Mouse (Mus musculus) forebrain, embryonic 13.5 days (tissue): ENCODE results near the gene Sdk2. TPM values are rescaled to one million over a fixed set of nuclear protein-coding genes. Genes with fewer than 3 reads are reported as not detected.

Experiments
- ATAC-seq: fragments of 200-750 bp; cut with Nextera tagmentation; 2 replicates; pipeline ENCODE4 v1.8.0; 2017
- H3K27ac ChIP-seq: fragments of 300-500 bp; sonication (generic); 2 replicates; pipeline ENCODE4 v1.5.1; 2015; ENCODE audit warnings: inconsistent platforms, mild to moderate bottlenecking, moderate library complexity
- H3K27me3 ChIP-seq: fragments of 300-500 bp; sonication (generic); 2 replicates; pipeline ENCODE4 v1.6.1; 2015; ENCODE audit warnings: mild to moderate bottlenecking, inconsistent platforms
- H3K36me3 ChIP-seq: fragments of 300-500 bp; sonication (generic); 2 replicates; pipeline ENCODE4 v1.6.1; 2015; ENCODE audit warnings: mild to moderate bottlenecking, inconsistent platforms; ENCODE audit not compliant: poor library complexity, severe bottlenecking
- H3K4me1 ChIP-seq: fragments of 300-500 bp; sonication (generic); 2 replicates; pipeline ENCODE4 v1.6.1; 2015; ENCODE audit warnings: inconsistent platforms
- H3K4me2 ChIP-seq: fragments of 300-500 bp; sonication (generic); 2 replicates; pipeline ENCODE4 v1.6.1; 2015; ENCODE audit warnings: inconsistent platforms, mild to moderate bottlenecking, moderate library complexity
- H3K4me3 ChIP-seq: fragments of 300-500 bp; sonication (generic); 2 replicates; pipeline ENCODE4 v1.5.1; 2015; ENCODE audit warnings: mild to moderate bottlenecking, inconsistent platforms
- H3K9ac ChIP-seq: fragments of 300-500 bp; sonication (generic); 2 replicates; pipeline ENCODE4 v1.6.1; 2015; ENCODE audit warnings: mild to moderate bottlenecking, inconsistent platforms
- H3K9me3 ChIP-seq: fragments of 300-500 bp; sonication (generic); replicated peaks from 2 replicates; pipeline ENCODE4 v1.6.1; 2016; ENCODE audit warnings: inconsistent platforms
- WGBS: fragments of 180-500 bp; shearing (Covaris S2); methylation state at CpG from one replicate; pipeline ENCODE4 v1.1.7; 2015; 5-methylcytosine and 5-hydroxymethylcytosine counted together
- polyA plus RNA-seq: library from polyadenylated mRNA; unstranded; fragments of >200 nt; fragmentation: Nextera tagmentation; extraction: Ambion mirVana; gene quantifications from 2 replicates; pipeline ENCODE4 v1.2.1, GENCODE M21; 2015

The Sdk2 gene
- polyA plus RNA-seq, 1 experiment from 2014 or later: 1.6 TPM

DNA sequence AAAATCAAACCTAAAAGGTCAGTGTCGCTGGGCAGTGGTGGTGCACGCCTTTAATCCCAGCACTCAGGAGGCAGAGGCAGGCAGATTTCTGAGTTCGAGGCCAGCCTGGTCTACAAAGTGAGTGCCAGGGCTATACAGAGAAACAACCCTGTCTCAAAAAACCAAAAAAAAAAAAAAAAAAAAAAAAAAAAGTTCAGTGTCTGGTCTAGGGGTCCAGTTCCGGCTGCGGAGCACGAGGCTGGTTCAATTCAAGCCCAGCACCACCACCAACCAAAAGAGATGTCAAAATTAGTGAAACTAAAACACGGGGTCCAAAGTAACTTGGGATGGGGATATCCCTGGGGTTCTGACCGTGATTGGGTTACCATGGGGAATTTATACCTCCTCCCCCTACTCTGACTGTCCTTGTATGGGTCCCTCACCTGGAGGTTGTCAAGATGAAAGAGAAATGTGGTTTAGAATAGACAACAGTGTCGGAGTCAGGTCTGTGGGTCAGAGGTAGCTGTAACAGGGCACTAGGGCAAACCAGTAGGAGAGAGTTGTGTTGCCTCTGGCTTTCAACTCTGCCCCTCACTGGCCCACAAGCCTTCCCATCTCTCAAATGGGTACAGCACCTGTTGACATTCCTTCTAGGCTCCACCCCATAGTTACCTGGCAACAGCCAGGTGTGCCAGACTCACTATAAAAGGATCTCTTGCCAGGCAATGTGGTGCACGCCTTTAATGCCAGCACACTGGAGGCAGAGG, 314.0 kb downstream of the Sdk2 start:
- WGBS: 96% methylated on average over 10 of the region's 10 CpGs
- 0 out of 2 replicates have a peak overlapping the region, but pooled peaks have one; percentile 63 for H3K9ac ChIP-seq

DNA sequence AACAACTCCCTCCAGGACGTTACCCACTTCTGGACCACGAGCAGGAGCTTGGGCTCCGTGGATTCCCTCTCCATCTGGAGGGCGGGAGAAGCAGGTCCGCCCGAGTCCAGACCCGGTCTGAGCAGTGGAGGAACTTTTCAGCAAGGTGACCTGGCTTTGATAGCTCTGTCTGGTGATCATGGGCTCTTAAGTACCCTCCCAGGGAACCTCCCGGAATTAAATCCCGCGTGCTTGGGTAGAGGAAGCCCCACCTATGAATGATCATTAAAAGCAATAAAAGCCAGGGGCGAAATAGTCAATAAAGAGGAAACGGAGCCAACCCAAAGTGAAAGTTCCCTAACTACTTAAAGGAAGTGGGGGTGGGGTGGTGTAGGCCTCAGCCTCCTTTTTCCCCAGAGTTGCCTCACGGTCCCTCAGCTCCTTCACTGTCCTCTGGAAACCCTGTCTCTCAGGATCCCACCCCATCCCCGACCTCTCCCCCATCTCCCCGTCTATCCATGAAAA, 314.6 kb downstream of the Sdk2 start:
- peak overlapping the region; percentile 95 for H3K27ac ChIP-seq
- peak overlapping the region; percentile 74 for H3K4me3 ChIP-seq
- peak overlapping the region; percentile 90 for H3K4me2 ChIP-seq
- H3K4me1 ChIP-seq: peaks cover 39% of the 10 kb centered on the region
- no peaks in the 10 kb centered on the region for H3K9me3 ChIP-seq
- H3K9ac ChIP-seq: peak overlapping the region; percentile 63
- H3K36me3 ChIP-seq: peaks cover 12% of the 10 kb centered on the region
- no peak for ATAC-seq
- H3K27me3 ChIP-seq: no peaks in the 10 kb centered on the region
- WGBS: 22% methylated on average over 15 of the region's 15 CpGs

More for the DNA sequence above, 314.0 kb downstream of the Sdk2 start:
- no peak overlapping the region for H3K27ac ChIP-seq
- H3K4me1 ChIP-seq: peaks cover 32% of the 10 kb centered on the region
- no peaks in the 10 kb centered on the region for H3K27me3 ChIP-seq
- no peaks in the 10 kb centered on the region for H3K9me3 ChIP-seq
- peak overlapping the region; percentile 90; the same call in 1 of the 2 replicates for H3K4me2 ChIP-seq
- ATAC-seq: no peak
- peaks cover 6% of the 10 kb centered on the region; the same call in 1 of the 2 replicates for H3K36me3 ChIP-seq
- no peak overlapping the region; the same call in 1 of the 2 replicates for H3K4me3 ChIP-seq

DNA sequence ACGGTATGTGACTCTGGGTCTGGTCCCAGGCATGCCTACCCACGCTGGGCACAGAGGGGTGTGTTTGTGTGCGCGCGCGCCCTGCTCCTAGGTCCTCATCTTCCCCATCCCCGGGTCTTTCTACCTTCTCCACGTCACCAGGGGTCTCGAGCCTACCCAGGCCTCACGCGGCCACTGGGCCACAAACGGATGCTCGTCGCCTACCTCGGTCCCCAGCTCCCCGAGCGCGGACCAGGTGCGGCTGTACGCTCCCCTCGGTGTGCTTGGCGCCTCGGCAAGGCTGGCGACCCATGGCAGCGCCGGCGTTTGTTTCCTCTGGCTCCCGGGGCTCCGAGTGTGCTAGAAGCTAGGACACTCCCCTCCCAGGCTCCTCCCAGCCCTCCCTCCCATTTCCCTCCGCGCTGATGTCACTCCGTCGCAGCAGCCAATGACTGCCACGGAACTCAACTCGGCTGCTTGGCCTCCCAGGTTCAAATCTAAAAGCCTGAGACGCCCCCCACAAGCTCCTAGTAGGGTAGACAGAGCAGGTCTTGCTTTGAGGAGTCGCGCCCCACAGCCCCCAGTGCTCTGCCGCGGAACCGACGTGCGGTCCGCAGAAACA, 315.3 kb downstream of the Sdk2 start, which contains the start of gene Cdc42ep4:
Gene Cdc42ep4 (minus strand): TSS at position 398 of the 601 bp plus-strand sequence.
- Histone ChIP-seq H3K36me3 (peaks cover 16% of the 10 kb centered on the region), H3K27me3 (no peaks in the 10 kb centered on the region), H3K4me2 (peak within 1 kb of the TSS; percentile 90), H3K4me3 (peak within 1 kb of the TSS; percentile 74), H3K9ac (peak within 1 kb of the TSS; percentile 95), H3K9me3 (no peaks in the 10 kb centered on the region), H3K27ac (peak within 1 kb of the TSS; percentile 95), H3K4me1 (peaks cover 42% of the 10 kb centered on the region)
- peak; percentile 91 for ATAC-seq
- WGBS: under 1% methylated on average over 44 of the region's 44 CpGs

DNA sequence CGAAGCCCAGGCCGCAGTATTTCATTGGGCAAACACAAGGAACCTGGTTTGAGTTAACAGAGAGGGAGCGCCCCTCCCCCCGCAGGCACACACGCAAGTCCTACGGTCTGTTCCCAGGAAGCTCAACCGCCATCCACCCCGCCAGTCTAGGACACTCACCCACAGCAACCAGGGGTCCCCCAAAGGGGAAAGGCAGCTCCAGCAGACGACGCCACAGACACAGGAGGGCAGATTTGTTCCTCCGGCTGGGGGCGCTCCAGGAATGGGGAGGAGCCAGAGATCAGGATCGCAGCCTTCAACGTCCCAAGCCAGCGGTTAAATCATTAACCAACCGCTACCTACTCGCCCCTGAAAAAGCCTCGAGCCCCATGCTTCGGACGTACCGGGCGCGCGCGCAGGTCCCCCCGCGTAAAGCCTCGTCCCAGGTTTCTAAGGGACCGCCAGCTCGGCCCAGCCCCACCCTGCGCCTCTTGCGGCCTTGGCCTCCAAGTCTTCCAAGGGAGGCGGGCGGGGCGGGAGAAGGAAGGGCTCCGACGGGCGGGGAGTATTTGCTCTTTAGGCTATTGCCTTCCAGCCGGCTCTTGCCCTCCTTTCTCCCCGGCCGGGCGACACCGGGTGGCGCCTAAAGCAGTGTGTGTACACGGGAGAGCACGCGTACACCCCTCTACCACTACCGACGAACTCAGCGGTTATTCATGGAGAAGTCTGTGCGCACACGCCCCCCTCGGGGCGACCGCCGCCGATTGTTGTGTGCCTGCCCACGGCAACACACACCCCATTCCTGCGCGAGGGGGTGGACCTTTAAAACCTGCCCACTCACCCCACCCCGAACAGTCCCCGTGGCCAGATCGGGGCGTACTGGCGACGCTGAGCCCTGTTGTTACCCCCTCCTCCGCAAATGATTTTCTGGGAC, 316.0 kb downstream of the Sdk2 start:
- Histone ChIP-seq H3K4me1 (peaks cover 47% of the 10 kb centered on the region), H3K27ac (peak overlapping the region; percentile 95), H3K4me2 (peak overlapping the region; percentile 90), H3K36me3 (peaks cover 21% of the 10 kb centered on the region), H3K27me3 (no peaks in the 10 kb centered on the region), H3K9me3 (no peaks in the 10 kb centered on the region), H3K9ac (peak overlapping the region; percentile 95), H3K4me3 (peak overlapping the region; percentile 74)
- WGBS: under 1% methylated on average over 65 of the region's 67 CpGs
- ATAC-seq: peak; percentile 34

DNA sequence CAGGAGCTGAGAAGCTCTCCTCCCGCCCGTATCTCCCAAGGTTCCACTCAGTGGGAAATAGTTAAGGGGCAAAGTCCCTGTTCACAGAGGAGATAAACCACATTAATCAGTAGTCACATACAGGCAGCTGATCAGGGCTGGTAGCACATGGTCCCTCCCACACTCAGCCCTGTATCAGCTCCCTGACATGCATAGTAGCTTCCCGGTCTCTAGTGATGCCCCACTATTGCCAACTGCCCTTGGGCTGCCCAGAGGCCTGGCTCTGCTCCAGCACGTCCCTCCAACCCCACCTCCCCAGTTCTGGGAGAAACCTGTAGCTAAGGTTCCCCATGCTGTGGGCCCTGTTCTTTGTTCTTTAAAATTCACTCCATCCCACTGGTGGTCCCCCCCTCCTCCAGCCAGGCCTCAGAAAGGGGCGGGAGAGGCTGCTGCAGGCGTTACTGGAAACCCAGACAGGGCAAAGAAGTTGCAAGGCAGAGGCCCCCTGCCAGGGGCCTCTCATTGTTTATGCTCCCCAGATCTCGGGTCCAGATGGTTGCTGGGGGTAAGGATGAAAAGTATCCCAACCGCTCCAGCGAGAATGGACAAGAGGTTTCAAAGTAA, 317.0 kb downstream of the Sdk2 start:
- ATAC-seq: peak; percentile 44
- H3K4me1 ChIP-seq: peaks cover 54% of the 10 kb centered on the region
- H3K27me3 ChIP-seq: no peaks in the 10 kb centered on the region
- no peaks in the 10 kb centered on the region for H3K9me3 ChIP-seq
- H3K36me3 ChIP-seq: peaks cover 27% of the 10 kb centered on the region
- peak overlapping the region; percentile 95 for H3K27ac ChIP-seq
- H3K9ac ChIP-seq: peak overlapping the region; percentile 95
- peak overlapping the region; percentile 74 for H3K4me3 ChIP-seq
- peak overlapping the region; percentile 90 for H3K4me2 ChIP-seq
- 2% methylated on average over 9 of the region's 9 CpGs for WGBS

DNA sequence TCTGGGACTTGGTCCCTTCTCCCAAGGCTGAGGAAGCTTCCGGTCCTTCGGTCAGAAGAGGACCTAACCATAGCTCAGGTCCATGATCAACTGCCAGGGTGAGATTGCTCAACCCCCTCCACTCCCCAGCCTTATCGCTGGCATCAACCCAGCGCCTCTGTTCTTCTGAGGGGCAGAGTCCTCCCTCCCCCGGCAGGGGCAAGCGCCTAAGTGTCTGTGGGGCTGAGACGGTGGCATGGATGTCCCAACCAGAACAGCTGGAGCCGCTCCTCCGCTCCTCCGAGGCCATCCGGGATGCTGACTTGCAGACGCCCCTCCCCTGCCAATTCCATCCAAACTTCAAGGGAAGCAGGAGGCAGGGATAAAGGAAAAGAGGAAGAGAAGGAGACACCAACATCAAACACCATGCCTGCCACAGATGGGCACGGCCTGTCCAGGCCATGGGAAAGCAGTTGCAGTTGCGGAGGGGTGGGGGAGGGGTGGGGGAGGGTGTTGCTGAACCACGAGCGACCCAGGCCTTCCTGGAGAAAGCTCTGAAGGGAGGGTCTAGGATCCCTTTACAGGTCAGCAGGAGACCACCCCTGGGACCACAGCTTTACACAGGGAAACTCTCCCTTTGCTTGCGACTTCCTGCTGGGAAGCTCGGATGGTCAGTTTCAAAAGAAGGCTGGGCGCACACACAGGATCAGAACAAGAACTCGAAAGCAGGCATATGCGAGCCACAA, 317.9 kb downstream of the Sdk2 start:
- no peaks in the 10 kb centered on the region for H3K27me3 ChIP-seq
- peaks cover 33% of the 10 kb centered on the region for H3K36me3 ChIP-seq
- H3K4me1 ChIP-seq: peaks cover 54% of the 10 kb centered on the region
- ATAC-seq: no peak
- H3K4me2 ChIP-seq: peak overlapping the region; percentile 90
- peak overlapping the region; percentile 74 for H3K4me3 ChIP-seq
- H3K9ac ChIP-seq: peak overlapping the region; percentile 95
- no peaks in the 10 kb centered on the region for H3K9me3 ChIP-seq
- peak overlapping the region; percentile 95 for H3K27ac ChIP-seq
- WGBS: 10% methylated on average over 20 of the region's 21 CpGs

DNA sequence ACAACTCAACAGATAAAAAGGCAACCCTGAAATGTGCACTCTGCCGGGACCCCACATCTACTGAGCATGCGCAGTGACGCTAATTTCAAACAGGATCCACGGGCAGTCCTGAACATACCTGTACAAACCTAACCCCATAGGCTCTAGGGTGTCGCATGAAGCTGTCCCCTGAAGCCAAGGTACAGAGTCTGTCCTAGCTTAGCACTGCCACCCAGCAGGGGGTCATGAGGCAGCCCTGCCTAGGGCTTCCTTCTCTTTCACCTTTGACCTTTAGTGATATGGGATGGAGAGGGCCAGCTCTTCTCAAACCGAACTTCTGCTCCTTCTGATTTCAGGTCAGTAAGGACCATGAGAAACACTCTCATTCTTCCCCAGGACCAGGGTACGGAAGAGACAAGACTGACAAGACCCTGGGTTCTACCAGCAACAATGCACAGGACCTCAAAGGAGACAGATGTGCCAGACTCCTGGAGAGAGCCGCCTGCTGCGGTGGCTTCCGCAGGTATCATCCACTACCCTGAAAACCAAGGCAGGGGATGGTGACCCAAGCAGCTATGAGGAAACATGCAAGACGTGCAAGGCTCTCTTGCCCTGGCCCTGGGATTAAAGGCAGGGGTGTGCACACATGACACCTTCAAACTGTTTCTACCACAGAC, 319.0 kb downstream of the Sdk2 start:
- Histone ChIP-seq H3K9me3 (peaks cover 4% of the 10 kb centered on the region; the same call in 1 of the 2 replicates), H3K4me2 (peak overlapping the region; percentile 90), H3K4me3 (peak overlapping the region; percentile 74), H3K4me1 (peaks cover 54% of the 10 kb centered on the region), H3K36me3 (peaks cover 43% of the 10 kb centered on the region), H3K27ac (0 out of 2 replicates have a peak overlapping the region, but pooled peaks have one; percentile 3), H3K27me3 (no peaks in the 10 kb centered on the region), H3K9ac (peak overlapping the region; percentile 95; the same call in 1 of the 2 replicates)
- 83% methylated on average over 11 of the region's 11 CpGs for whole genome bisulfite sequencing
- ATAC-seq: no peak

DNA sequence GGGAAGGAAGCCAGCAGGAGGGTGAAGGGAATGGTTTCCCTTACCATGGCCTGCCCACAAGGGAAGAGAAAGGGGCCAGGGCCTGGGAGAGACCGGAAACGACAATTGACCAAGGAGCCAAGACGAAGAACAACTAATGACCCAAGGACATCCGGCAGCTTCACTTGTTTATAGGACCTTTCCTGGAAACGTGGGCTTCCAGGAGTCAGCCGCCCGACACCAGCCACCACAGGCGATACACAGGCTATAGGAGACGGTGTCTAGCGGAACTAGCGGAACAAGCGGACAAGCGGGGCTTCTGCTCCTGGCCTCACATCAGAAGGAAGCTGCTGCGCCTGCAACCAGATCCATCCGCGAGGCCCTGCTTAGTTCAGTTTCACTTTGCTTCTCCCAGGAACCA, 319.8 kb downstream of the Sdk2 start:
- Histone ChIP-seq H3K9ac (no peak overlapping the region), H3K36me3 (peaks cover 51% of the 10 kb centered on the region), H3K4me3 (no peak overlapping the region), H3K9me3 (peaks cover 4% of the 10 kb centered on the region; the same call in 1 of the 2 replicates), H3K27ac (peak overlapping the region; percentile 32; the same call in 1 of the 2 replicates), H3K27me3 (no peaks in the 10 kb centered on the region), H3K4me1 (peaks cover 48% of the 10 kb centered on the region), H3K4me2 (peak overlapping the region; percentile 90; the same call in 1 of the 2 replicates)
- no peak for ATAC-seq
- 84% methylated on average over 16 of the region's 16 CpGs for WGBS

DNA sequence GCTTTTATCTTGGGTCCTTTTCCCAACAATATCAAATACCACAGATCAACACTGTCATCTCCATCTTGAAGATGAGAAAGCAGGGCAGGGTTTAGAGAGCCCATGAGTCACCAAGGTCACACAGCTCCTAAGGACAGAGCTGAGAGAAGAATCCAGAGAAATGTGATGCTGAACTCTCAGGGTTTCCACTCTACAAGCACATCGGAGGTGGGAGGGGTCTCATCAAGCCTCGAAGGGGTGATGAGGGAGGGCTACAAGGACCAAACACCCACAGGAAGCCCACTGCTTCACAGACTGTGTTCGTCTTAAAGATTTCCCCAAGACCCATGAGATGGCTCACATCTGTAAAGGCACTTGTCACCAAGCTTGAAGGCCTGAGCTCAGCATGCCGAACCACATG, 320.9 kb downstream of the Sdk2 start:
- no peak for ATAC-seq
- H3K4me3 ChIP-seq: no peak overlapping the region
- peak overlapping the region; percentile 41; the same call in 1 of the 2 replicates for H3K27ac ChIP-seq
- WGBS: 82% methylated on average over 4 of the region's 4 CpGs
- no peaks in the 10 kb centered on the region for H3K27me3 ChIP-seq
- peaks cover 55% of the 10 kb centered on the region for H3K36me3 ChIP-seq
- H3K9ac ChIP-seq: no peak overlapping the region
- peaks cover 4% of the 10 kb centered on the region; the same call in 1 of the 2 replicates for H3K9me3 ChIP-seq
- H3K4me2 ChIP-seq: no peak overlapping the region
- H3K4me1 ChIP-seq: peaks cover 46% of the 10 kb centered on the region

DNA sequence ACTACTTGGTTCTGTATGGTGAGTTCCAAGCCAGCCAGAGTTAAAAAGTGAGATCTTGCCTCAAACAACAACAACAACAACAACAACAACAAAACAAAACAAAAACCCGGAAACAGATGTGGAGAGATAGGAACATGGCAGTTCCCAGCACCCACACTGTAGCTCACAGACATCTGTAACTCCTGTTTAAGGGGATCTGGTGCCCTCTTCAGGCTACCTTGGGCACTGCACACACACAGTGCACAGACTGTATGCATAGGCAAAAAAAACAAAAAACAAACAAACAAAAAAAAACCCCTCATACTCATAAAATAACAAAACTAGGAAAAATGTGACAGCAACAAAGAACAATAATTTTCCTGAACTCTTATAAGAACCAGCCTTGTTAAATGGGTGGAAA, 323.8 kb downstream of the Sdk2 start:
- Histone ChIP-seq H3K9ac (no peak overlapping the region), H3K4me2 (no peak overlapping the region), H3K4me3 (no peak overlapping the region), H3K36me3 (peaks cover 60% of the 10 kb centered on the region), H3K27ac (no peak overlapping the region), H3K27me3 (no peaks in the 10 kb centered on the region), H3K9me3 (peaks cover 4% of the 10 kb centered on the region; the same call in 1 of the 2 replicates), H3K4me1 (peaks cover 41% of the 10 kb centered on the region)
- ATAC-seq: no peak
- 94% methylated on average over 1 of the region's 1 CpGs for WGBS
